Mouse (Mus musculus): ENCODE measurements around the gene Chchd3.

- TF ChIP-seq MAFK (IDR thresholded peaks at IDR 0.05; ENCODE audit: insufficient read depth, low read depth, low read length) (no peak), HCFC1 (IDR thresholded peaks at IDR 0.05; ENCODE audit: borderline replicate concordance, insufficient read depth, low read length) (no peak)
Measured at GRCm38 (mm10) chr6:33080186-33080585, 20.1 kb upstream of the Chchd3 start.
